Mouse (Mus musculus) left cerebral cortex, adult 11 months (tissue): ENCODE data around the gene Depdc1b.
A peak's percentile ranks its signal among the peaks of the same experiment; 100 is the strongest.

Experiments used
- DNase-seq: peaks from one replicate; pipeline ENCODE4 v3.0.0; 2022; ENCODE audit warnings: low spot score

Gene Depdc1b

DNA sequence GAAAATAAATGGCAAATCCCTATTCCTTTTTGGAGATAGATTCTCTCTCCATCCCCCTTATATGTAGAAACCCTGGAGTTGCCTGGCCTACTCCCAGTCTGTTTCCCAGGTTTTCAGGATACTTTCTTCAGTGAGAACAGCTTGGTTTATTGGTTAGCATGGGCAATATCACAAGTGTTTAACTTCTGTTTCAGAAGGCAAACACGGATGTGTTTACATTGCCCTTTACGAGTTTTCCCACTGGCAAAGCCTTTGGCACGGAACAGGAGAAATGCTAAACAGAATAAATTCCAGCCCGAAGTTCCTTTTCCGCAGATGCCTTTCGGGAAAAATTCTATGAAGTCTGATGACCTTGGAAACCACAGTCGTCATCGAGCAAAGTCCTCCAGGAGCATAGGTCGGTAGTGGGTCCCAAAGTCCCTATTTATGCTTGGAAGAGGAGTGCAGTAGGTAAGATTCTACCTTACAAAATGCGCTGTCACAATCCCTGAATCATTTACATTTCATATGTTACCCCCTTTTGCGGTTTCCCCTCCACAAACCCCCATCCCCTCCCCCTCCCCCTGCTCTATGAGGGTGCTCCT, 132.3 kb downstream of the Depdc1b start:
- no peak for DNase-seq

DNA sequence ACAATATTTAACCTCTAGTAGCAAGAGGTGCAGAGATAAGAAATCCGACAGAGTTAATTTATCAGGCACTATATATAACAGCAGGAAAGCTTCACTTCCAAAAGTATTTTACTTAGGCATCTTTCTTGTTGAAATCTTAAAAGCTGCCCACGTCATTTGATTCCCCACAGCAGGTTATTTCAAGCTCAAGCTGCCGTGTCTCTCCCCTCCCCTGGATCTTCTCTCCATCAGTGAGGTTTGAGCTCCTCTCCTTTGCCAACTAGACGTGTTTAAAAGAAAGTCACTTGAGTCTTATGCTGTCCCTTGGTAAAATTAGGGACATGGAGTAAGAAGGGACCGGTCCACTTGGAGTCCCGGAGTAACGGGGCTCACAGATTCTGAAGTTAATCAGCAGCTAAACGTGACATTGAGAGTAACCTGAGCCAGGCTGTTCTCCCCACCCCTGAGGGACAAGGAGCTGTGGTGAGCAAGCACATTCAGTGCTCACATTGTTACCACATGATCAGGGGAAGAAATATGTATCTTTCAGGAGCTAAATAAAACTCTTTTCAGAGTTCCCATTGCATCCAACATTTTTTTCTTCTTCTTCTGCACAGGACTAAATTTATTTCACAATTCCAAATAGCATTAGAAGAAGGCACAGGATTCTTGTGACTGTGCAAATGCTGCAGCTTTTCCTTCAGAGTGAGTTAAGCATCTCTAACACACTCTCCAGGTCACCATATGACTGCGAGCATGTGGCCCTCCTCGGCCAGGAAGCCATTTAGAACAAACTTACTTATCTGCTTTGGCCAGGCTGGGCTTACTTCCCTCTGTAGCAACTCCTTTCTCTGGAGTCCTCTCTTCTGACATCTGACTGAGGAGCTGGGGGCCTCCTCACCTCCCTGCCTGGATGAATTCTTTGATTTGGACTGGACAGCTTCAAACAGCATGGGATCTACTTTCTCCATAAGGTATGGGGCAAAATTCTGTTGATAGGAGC, 133.3 kb downstream of the Depdc1b start, which contains the start of gene Pde4d:
Gene Pde4d, plus strand, starts transcription at position 833 of the 982 bp plus-strand sequence.
- peak; percentile 7 for DNase-seq

- no peak for DNase-seq
Observed at GRCm38 (mm10) chr13:108451122-108451521, 135.0 kb downstream of the Depdc1b start.

DNA sequence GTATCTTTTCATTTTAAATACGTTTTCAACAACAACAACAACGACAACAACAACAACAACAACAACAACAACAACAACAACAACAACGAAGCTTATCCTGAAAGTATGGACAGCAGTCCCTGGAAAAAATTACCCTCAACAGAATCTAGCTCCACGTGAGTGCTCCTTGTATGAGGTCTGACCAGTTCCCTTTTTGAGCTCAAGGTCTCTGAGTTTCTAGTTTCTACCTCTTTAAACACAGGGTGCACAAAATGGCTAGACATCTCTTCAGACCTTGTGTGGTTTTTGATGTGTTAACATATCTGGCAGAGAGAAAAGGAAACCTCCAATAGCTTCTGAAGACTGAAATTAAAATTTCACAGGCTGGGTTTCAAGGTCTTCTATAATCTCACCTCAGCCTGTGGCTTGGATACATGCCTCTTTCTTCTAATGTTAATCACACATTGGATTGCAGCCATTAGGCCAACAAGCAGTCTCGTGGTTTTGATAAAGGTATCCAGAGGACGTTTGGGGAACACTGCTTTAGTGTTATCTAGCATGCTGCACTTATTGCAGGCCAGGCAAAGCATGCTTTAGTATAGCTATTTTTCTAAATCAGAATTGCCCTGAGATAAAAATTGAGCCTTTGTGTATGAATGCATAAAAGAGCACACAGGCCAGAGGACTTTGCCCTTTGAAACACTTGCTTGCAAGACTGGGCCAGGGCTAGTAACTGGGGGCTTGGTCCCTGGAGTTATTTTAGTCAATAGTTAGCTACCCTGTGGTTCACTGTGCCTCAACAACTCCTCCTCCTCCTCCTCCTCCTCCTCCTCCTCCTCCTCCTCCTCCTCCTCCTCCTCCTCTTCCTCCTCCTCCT, 137.2 kb downstream of the Depdc1b start:
- DNase-seq, result no peak
